Mouse (Mus musculus): ENCODE measurements around the gene Bcl7b. TPM values are rescaled to one million over a fixed set of nuclear protein-coding genes. Genes with fewer than 3 reads are reported as not detected.

Bcl7b gene
- polyA plus RNA-seq, 1 experiment, result 9.3 TPM

DNA sequence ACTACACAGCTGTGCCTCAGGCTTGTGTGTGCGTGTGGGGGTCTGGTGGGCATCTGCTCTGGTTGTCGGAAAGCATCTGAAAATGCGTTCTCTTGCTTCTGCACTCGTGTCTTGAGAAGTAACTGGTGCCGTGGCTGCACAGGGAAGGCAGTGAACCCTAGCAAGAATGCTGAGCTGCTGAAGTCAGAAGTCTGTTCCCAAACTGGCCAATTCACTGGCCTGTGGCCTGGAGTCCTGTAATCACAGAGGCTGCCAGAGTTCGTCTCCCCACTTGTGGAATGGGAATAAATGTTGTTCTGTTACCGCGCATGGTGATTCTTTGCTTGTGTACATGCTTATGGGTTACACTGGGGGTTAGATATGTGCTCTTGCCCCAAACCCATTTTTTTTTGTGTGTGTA, 5.7 kb upstream of the Bcl7b start:
- TF ChIP-seq GATA1 (IDR thresholded peaks at IDR 0.05; ENCODE audit: low read length), result no peak
- no peak for TF ChIP-seq TAL1 (IDR thresholded peaks at IDR 0.05; ENCODE audit: low read length)
- Histone ChIP-seq H3K9me3 (ENCODE audit: control insufficient read depth, low read length) (no peaks in the 10 kb centered on the region), H3K27me3 (ENCODE audit: control insufficient read depth) (no peaks in the 10 kb centered on the region), H3K36me3 (ENCODE audit: control insufficient read depth) (peaks cover 60% of the 10 kb centered on the region), H3K4me3 (replicated peaks) (no peak overlapping the region), H3K4me1 (ENCODE audit: control insufficient read depth) (peaks cover 5% of the 10 kb centered on the region; the same call in 1 of the 2 replicates)

DNA sequence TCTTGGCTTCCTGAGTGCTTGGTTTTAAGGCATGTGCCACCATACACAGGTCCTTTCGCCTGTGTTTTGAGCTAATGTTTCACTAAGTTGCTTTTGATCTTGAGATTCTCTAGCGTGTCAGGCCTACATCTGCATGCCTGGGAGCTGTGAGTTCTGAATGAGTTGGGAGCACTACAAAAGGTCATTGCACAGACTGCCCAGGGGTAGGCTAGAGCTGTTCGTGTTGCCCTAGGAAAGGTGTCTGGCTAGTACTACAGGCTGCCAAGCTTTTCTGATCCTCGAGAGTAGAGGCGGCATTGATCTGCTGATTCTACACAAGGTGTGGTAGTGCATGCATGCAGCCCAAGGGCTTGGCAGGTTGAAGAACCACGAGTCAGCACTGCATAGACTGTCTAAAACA, 5.3 kb upstream of the Bcl7b start:
- Histone ChIP-seq H3K4me3 (replicated peaks) (no peak overlapping the region), H3K9me3 (ENCODE audit: control insufficient read depth, low read length) (no peaks in the 10 kb centered on the region), H3K27me3 (ENCODE audit: control insufficient read depth) (no peaks in the 10 kb centered on the region), H3K4me1 (ENCODE audit: control insufficient read depth) (peaks cover 9% of the 10 kb centered on the region), H3K36me3 (ENCODE audit: control insufficient read depth) (peaks cover 56% of the 10 kb centered on the region)
- TF ChIP-seq TAL1 (IDR thresholded peaks at IDR 0.05; ENCODE audit: low read length) (no peak), GATA1 (IDR thresholded peaks at IDR 0.05; ENCODE audit: low read length) (no peak)

DNA sequence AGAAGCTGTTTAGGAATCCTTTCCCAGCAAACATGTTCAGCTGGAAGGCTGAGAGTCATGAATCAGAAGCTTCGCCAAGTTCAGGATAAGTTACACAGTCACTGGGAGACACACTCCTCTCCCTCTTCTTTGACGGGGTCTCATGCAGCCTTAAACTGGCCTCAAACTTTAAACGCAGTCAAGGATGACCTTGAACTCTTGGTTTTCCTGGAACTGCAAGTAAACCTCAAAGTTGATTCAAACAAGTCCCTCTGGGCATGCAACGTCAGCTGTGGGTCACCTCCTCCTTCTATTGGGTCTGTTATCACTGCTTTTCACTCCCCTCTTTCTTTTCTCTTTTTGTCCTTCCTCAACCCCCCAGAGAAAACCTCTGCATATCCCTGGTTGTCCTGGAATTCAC, 1.2 kb upstream of the Bcl7b start:
- Histone ChIP-seq H3K27me3 (ENCODE audit: control insufficient read depth) (no peaks in the 10 kb centered on the region), H3K36me3 (ENCODE audit: control insufficient read depth) (peaks cover 37% of the 10 kb centered on the region), H3K4me1 (ENCODE audit: control insufficient read depth) (peaks cover 39% of the 10 kb centered on the region), H3K9me3 (ENCODE audit: control insufficient read depth, low read length) (no peaks in the 10 kb centered on the region), H3K4me3 (replicated peaks) (no peak overlapping the region)
- no peak for TF ChIP-seq TAL1 (IDR thresholded peaks at IDR 0.05; ENCODE audit: low read length)
- TF ChIP-seq GATA1 (IDR thresholded peaks at IDR 0.05; ENCODE audit: low read length), result no peak

DNA sequence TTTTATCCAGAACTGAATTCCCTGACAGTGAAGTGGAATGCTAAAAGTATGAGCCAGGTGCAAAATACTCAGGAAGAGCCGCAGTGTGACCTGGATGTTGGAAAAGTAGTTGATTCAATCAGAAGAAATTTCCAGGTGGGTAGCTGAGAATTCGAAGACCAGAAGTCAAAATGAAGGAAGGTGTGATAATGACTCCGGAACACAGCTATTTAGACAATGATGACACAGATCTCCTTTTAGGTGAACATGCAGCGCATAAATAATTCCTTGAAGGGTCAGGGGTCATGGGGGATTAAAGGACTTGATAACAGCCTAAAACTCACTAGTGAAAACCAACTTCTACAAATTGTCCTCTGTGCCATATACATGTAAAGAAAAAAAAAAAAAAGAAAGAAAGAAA, 614 bp upstream of the Bcl7b start:
- Histone ChIP-seq H3K36me3 (ENCODE audit: control insufficient read depth) (peaks cover 37% of the 10 kb centered on the region), H3K4me1 (ENCODE audit: control insufficient read depth) (peaks cover 41% of the 10 kb centered on the region), H3K4me3 (replicated peaks) (peak overlapping the region; percentile 95), H3K9me3 (ENCODE audit: control insufficient read depth, low read length) (no peaks in the 10 kb centered on the region), H3K27me3 (ENCODE audit: control insufficient read depth) (no peaks in the 10 kb centered on the region)
- TF ChIP-seq TAL1 (IDR thresholded peaks at IDR 0.05; ENCODE audit: low read length) (no peak), GATA1 (IDR thresholded peaks at IDR 0.05; ENCODE audit: low read length) (no peak)

DNA sequence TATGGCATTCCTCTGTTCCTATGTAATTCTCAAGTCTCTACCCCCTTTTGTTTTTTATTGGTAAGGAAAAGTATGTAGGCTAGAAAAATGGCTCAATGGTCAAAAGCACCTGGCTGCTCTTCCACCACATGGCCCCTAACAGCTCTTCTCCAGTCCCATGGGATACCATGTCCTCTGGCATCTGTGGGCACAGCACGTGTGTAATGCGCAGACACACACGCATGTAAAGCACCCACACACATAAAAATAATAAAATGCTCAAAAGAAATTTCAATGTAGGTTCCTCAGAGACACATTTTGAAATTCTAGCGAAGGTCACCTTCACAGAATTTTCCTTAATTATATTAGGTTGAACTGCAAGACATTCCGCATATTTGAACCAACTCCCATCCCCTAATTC, 1.4 kb downstream of the Bcl7b start:
- H3K36me3 ChIP-seq (ENCODE audit: control insufficient read depth), result peaks cover 47% of the 10 kb centered on the region
- no peak for TF ChIP-seq TAL1 (IDR thresholded peaks at IDR 0.05; ENCODE audit: low read length)
- TF ChIP-seq GATA1 (IDR thresholded peaks at IDR 0.05; ENCODE audit: low read length), result no peak
- peak overlapping the region; percentile 95 for H3K4me3 ChIP-seq (replicated peaks)
- peaks cover 40% of the 10 kb centered on the region for H3K4me1 ChIP-seq (ENCODE audit: control insufficient read depth)
- no peaks in the 10 kb centered on the region for H3K27me3 ChIP-seq (ENCODE audit: control insufficient read depth)
- no peaks in the 10 kb centered on the region for H3K9me3 ChIP-seq (ENCODE audit: control insufficient read depth, low read length)

DNA sequence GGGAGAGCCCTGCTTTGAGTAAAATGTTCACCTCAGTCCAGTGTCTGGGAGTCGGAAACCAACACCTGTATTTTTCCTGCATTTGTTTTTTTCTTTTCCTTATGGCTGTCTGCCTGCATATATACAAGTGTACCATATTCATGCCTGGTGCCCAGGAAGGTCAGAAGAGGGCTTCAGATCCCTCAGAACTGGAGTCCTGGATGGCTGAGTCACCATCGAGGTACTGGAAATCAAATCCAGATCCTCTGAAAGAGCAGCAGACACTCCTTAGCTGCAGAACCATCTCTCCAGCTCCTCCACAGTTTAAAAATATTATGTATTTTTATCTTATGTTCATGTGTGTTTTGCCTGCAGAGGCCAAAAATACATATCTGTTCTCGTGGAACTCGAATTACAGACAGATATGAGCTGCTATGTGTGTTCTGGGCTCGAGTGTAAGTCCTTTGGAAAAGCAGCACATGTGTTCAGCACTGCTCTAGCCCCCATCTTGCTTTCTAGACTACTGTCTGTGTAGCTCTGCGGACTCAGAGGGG, 3.7 kb downstream of the Bcl7b start:
- no peaks in the 10 kb centered on the region for H3K9me3 ChIP-seq (ENCODE audit: control insufficient read depth, low read length)
- peaks cover 68% of the 10 kb centered on the region for H3K36me3 ChIP-seq (ENCODE audit: control insufficient read depth)
- H3K4me3 ChIP-seq (replicated peaks), result no peak overlapping the region

DNA sequence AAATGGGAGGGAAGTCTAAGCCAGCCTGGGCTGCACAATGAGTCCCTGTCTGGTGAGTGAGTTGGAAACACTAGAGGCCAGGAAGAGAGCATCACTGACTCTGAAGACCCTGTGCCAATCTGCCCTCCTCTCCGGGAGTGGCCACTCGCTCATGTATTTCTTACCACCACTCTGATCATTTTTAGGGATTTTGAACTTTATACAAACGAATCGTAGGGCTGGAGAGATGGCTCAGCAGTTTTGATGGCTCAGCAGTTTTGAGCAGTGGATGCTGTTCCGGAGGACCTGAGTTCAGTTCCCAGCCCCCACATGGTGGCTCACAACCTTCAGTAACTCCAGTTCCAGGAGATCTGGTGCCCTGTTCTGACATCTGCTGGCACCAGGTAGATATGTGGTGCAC, 4.9 kb downstream of the Bcl7b start:
- peaks cover 33% of the 10 kb centered on the region for H3K4me1 ChIP-seq (ENCODE audit: control insufficient read depth)
- H3K36me3 ChIP-seq (ENCODE audit: control insufficient read depth), result peaks cover 81% of the 10 kb centered on the region

More for the DNA sequence above, 3.7 kb downstream of the Bcl7b start:
- Histone ChIP-seq H3K4me1 (ENCODE audit: control insufficient read depth) (peaks cover 40% of the 10 kb centered on the region), H3K27me3 (ENCODE audit: control insufficient read depth) (no peaks in the 10 kb centered on the region)
- TF ChIP-seq GATA1 (IDR thresholded peaks at IDR 0.05; ENCODE audit: low read length) (no peak), TAL1 (IDR thresholded peaks at IDR 0.05; ENCODE audit: low read length) (no peak)

DNA sequence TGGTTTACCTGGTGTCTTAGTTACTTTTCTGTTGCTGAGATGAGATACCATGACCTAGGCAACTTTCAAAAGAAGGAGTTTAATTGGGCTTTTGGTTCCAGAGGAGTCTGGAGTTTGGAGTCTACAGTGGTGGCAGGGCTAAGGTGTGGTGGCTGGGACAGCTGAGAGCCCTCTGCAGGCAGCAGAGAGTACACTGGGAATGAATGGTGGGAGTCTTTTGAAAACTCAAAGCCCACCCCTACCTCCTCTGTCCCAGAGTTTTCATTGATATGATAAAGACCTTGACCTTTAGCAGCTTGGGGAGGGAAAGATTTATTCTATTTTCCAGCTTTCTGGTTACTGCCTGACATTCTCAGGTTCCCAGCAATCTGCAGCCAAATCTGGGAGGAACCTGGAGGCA, 7.0 kb downstream of the Bcl7b start:
- TF ChIP-seq GATA1 (IDR thresholded peaks at IDR 0.05; ENCODE audit: low read length), result no peak
- TF ChIP-seq TAL1 (IDR thresholded peaks at IDR 0.05; ENCODE audit: low read length), result no peak
- peaks cover 97% of the 10 kb centered on the region for H3K36me3 ChIP-seq (ENCODE audit: control insufficient read depth)
- no peaks in the 10 kb centered on the region for H3K27me3 ChIP-seq (ENCODE audit: control insufficient read depth)
- no peak overlapping the region for H3K4me3 ChIP-seq (replicated peaks)
- no peaks in the 10 kb centered on the region for H3K9me3 ChIP-seq (ENCODE audit: control insufficient read depth, low read length)
- H3K4me1 ChIP-seq (ENCODE audit: control insufficient read depth), result peaks cover 20% of the 10 kb centered on the region

More for the DNA sequence above, 4.9 kb downstream of the Bcl7b start:
- Histone ChIP-seq H3K4me3 (replicated peaks) (no peak overlapping the region), H3K27me3 (ENCODE audit: control insufficient read depth) (no peaks in the 10 kb centered on the region), H3K9me3 (ENCODE audit: control insufficient read depth, low read length) (no peaks in the 10 kb centered on the region)
- TF ChIP-seq TAL1 (IDR thresholded peaks at IDR 0.05; ENCODE audit: low read length) (no peak), GATA1 (IDR thresholded peaks at IDR 0.05; ENCODE audit: low read length) (no peak)

DNA sequence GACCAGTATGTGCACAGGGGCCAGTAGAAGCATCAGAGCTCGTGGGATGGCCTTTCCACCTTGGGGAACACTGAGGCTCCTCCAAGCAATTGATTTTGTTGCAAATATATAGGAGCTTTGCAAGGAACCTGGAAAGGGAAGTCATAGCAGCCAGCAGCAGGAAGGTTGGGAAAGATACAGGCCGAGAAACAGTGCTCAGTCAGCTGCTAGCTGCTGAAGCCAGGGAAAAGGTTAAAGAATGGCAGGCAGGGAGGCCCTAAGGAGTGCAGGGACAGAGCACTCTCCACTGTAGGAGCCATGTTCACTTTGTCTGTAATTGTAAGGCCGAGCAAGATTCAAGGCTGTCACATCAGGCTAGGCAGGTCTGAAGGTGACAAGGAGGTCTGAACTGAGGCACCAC, 10.4 kb downstream of the Bcl7b start:
- Histone ChIP-seq H3K36me3 (ENCODE audit: control insufficient read depth) (peaks cover 96% of the 10 kb centered on the region), H3K4me1 (ENCODE audit: control insufficient read depth) (no peaks in the 10 kb centered on the region; the same call in 1 of the 2 replicates), H3K27me3 (ENCODE audit: control insufficient read depth) (no peaks in the 10 kb centered on the region), H3K4me3 (replicated peaks) (no peak overlapping the region), H3K9me3 (ENCODE audit: control insufficient read depth, low read length) (no peaks in the 10 kb centered on the region)
- TF ChIP-seq TAL1 (IDR thresholded peaks at IDR 0.05; ENCODE audit: low read length), result no peak
- no peak for TF ChIP-seq GATA1 (IDR thresholded peaks at IDR 0.05; ENCODE audit: low read length)

DNA sequence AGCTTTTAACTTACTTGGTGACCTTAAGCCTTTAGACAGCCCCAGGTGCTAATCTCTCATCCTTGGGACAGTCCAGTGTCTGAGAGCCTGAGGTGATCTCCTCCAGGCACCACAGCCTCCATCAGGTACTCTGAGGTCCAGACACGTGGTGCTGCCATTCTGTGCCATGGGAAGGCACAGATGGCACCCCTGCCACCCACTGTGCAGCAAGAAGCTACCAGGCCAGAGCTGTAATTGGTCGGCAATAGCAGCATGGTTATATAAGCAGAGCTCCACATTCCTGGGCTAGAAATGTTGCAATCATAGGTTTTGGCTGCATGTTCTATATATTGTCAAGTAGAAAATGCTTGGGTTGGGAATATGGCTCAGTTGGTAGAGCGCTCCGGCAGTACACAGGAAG, 10.9 kb downstream of the Bcl7b start:
- H3K4me3 ChIP-seq (replicated peaks), result no peak overlapping the region
- peaks cover 92% of the 10 kb centered on the region for H3K36me3 ChIP-seq (ENCODE audit: control insufficient read depth)
- TF ChIP-seq GATA1 (IDR thresholded peaks at IDR 0.05; ENCODE audit: low read length) (no peak), TAL1 (IDR thresholded peaks at IDR 0.05; ENCODE audit: low read length) (no peak)
- no peaks in the 10 kb centered on the region for H3K27me3 ChIP-seq (ENCODE audit: control insufficient read depth)
- H3K4me1 ChIP-seq (ENCODE audit: control insufficient read depth), result no peaks in the 10 kb centered on the region; the same call in 1 of the 2 replicates
- H3K9me3 ChIP-seq (ENCODE audit: control insufficient read depth, low read length), result no peaks in the 10 kb centered on the region
